Mouse (Mus musculus) adrenal gland, postnatal 25 days (tissue): ENCODE data around the gene Stub1. TPM values are rescaled to one million over a fixed set of nuclear protein-coding genes. Genes with fewer than 3 reads are reported as not detected.
A peak's percentile ranks its signal among the peaks of the same experiment; 100 is the strongest.

Experiments used
- DNase-seq: peaks from one replicate; pipeline ENCODE4 v3.0.0; 2021; ENCODE audit warnings: mixed read lengths
- total RNA-seq: library from RNA; stranded (reverse); gene quantifications from 2 replicates; pipeline ENCODE4 v1.2.3, GENCODE M21; 2021

The Stub1 gene
- total RNA-seq, 1 experiment from 2014 or later = 205 TPM

DNA sequence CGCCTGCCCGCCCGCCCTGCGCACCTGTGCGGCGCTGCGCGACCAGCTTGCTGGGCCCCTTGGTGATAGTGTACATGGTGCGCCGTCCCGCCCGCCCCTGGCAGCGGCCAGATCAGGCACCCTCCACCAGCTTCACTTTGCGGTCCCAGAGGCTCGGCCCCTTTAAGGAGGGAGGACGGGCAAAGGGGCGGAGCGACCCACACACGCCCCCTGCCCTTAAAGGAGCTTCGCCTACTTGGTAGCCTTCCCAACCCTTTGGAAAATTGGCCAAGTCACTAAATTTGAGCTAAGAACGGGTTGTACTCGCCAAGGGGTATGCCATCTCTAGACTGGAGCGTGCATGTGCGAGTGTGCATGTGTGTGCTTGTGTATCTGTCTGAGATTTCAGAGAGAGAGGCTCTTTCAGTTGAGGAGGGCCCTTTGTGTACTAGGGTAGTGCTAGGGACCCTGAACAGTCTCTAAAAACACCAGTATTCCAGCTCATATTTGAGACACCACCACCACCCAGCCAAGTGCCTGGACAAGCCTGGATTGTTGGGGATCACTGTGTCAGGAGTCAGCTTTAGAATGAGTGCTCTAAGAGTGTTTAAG lies 35.5 kb upstream of the Stub1 start, which contains the start of gene Mcrip2:
Gene Mcrip2, minus strand, starts transcription at position 164 of the 591 bp plus-strand sequence.
- DNase-seq = peak; percentile 88

DNA sequence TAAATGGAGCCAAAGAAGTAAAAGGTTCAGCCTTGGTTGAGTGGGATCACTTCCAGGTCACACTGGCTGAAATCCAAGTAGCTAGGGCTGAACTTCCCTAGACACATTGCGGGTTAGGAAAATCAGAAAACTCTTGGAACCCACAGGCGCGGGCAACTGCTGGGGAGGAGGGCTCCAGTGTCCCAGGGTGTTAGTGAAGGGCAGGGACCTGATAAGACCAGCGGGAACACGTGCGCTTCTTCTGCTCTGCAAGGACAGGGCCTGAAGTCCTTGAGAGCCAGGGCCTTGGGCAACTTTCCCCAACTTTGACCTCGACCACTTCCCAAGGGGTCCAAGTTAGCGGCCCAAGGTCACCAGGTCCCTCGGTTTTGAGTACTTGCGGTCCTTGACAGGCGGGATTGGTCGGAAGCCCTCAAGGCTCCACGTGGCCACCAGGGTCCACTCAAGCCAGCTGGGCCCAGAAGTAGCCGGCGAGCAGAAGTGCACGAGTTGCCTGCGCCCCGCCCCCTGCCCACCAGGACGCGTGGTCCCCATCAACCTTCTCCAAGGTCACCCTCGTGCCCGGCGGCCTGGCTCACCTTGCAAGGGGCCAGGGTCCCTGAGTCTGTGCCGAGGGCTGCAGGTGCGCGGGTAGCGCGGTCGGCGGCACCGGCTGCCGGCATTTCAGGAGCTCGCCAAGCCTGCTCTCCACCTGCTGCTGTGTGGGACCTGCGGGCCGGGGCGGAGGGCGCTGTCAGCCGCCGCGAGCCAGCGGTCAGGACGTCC lies 34.8 kb upstream of the Stub1 start:
- DNase-seq = peak; percentile 71

DNA sequence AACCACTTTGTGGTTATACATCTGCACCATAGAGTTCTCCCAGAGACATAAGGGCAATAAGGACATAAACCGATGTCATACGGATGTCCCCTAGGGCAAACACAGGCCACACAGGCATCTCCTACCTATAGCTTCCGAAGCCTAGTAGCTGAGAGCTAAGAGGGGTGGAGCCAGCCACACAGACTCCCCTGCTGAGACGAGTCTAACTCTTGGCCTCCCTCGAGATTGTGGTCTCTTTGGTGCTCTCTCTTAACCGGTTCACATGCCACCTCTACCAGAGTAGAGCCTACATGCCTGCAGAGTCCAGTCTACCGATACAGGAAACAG lies 34.3 kb upstream of the Stub1 start:
- no peak for DNase-seq

DNA sequence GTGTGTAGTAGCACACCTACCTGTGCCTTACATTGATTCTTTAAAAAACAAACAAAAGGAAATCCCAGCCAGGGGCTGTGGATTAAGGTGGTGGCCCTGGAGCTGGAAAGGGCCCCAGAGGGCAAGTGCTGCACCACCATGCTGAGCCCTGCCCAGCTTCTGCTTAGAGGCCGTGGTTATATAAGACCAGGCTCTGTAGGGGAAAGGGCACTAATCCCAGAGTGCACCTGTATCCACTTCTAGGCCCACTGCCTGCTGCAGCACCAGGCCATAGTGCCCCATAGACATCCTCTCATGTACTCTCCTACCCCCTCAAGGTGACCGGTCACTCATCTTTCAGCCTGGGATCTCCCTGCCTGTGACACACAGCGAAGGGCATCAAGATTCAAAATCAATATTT lies 33.0 kb upstream of the Stub1 start:
- no peak for DNase-seq

DNA sequence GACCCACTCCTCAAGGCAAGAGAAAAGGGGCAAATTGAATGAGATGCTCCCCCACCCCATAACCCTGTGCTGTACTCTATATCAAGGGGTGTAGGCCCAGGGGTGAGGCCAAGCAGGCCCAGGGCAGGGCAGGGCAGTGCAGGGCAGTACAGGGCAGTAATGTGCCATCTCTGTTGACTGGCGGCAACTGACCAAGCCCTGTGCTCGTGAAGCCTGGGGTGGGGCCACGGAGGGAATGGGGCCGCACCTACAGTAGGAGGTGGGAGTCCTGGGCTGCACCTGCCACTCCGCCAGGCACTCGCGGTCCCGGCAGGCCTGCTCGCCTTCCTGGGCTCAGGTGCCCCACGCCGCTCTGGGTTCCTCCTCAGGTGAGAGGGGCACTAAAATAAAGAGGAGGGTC lies 32.1 kb upstream of the Stub1 start:
- no peak for DNase-seq

DNA sequence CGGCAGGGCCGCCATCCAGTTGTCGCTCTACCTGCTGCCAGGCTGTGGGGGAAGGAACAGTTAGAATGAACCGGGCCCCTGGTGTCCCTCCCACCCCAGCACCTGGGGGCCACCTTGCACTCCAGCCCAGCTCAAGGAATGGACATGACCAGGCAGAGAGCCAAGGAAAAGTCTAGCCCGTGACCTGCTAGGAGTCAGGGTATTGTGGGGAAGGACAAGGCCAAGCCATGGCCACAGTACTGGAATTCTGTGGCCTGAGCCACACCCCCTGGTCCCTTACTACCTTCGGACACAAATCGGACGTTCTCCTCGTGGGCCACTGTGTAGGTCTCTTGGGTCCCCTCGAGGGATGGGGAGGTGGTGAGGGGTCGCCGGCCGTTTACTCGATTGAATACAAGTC lies 31.1 kb upstream of the Stub1 start:
- DNase-seq = no peak

DNA sequence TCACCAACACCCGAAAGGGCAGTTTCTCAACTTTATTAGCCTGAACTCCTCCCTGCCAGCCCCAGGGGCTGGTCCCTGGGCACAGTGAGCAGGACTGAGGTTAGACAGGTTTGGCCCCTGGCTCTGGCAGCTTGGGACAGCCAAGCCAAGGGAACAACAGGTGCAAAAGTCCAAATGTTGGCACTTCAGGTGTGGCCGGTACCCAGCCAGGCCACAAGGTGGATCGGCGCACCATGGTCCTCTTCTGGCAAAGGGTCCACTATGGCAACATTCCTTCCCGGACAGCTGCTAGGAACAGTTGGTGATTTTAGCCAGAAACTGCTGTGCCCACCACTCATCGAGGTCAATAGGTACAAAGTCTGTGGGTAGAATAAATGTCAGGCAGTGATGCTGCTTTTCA lies 30.5 kb upstream of the Stub1 start:
- DNase-seq = no peak

DNA sequence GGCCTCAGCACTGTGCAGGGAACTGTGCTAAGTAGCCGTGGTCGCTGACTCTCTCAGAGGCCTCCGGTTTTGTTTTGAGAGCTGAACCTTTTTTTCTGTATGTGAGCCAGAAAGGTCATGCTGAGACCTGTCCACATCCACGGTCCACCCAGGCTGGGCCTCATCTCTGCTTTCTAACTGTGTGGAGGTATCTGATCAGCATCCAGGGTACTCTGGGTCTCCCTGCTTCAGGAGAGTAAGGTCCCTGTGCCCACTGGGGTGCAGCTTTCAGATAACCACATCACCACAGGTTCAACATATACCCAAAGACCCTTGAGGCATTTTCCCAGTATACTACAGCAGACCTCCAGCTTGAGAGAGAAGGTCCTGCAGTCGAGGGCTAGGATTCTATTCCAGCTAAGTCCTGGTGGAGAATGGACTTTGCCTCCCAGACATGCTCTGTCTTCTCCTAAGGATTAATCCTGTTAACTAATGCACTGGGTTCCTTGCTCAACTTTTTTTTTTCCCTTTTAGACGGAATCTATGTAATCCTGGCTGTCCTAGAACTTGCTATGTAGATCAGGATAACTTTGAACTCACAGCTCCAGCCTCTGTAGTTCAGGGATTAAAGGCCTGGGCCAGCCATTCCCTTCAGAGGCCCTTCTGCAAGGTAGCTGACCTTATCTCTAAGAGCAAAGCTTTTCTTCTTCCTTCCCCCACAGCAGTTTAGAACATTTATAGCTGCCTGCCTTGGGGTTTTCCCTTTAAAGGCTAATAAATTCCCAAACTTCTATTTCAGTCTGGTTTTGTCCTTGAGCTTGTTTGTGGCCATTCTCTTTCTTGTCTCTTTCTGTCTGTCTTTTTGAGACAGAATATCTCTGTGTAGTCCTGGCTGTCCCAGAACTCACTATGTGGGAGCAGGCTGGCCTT lies 28.8 kb upstream of the Stub1 start:
- DNase-seq = no peak

DNA sequence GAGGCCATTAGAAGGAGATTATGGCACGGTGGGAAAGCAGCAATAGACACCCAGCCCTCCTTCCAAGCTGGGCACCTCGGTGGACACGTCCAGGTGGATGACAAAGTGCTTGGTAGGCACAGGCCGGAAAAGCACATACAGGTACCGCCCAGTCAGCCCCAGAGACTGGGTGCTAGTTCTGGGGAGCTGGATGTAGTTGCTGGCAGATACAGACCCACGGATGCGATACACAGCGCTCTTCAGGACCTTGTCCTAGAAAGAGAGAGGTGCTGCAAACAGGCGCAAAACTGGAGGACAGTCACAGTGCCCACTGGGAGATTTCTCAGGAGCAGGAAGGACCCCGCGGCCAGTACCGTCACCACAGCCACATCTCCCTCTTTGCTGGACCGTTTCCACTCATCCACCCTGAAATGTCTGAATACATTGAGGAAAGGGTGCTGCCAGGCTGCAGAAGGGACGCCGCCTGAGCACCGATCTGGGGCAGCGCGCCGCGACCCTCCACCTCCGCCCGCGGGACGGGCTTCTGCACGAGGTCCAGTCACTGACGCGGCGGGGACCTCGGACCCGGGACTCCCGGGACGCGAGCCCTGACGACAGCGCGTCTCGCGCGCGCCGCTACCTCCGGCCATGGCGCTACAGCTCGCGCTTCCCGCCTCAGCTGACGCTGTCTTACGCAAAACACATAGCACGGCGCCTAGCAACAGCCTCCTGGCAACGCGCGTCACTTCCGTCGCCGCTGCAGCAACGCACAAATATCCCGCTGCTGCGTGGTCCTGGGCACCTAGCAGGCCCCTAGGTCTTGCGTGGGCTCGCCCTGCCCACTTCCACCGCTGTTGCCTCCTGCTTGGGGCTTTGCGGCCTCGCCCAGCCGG lies 27.9 kb upstream of the Stub1 start, which contains the start of gene Wdr90:
Gene Wdr90, minus strand, starts transcription at position 670 of the 872 bp plus-strand sequence.
- DNase-seq = peak; percentile 91

DNA sequence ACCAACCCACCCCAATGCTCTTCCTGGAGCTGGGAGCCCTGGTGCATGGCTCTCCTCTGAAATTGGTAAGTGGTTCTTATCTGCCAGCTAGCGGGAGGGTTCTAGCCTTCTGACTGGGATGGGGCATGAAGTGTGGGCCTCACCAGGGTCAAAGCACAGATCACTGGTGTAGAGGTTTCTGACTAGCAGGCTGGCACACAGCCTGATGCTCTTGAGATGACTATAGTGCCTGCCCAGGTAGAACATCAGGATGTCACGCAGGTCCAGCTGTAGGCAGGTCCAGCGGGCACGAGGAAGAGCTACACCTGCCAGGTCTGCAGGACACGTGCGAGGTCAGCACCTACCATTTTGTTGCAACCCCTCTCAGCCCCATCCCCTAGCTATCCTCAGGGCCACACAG lies 27.0 kb upstream of the Stub1 start:
- DNase-seq = no peak

DNA sequence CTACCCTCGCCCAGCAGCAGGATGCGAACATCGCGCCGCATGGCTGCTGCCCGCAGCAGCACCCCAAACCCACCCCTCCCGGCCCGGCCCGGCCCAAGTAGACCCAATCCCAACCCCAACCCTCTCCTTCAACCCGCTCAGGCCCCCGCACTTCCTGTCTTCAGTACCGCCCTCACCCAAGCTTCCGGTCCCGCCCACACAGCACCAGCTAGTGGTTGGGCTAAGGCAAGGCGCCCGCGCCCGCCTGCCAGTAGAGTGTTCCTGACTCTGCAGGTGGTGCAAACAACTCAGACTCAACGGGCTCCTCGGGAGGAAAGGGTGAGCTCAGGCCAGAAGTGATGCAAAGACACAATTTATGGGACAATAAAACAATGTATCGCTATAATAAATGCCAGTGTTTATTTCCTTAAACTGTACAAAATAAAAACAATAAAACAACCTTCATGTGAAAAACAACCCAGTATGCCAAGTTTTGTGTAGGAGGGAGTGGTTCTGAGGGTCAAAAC lies 11.2 kb upstream of the Stub1 start, which contains the start of gene Rhot2:
Gene Rhot2, minus strand, starts transcription at position 456 of the 506 bp plus-strand sequence.
- peak; percentile 95 for DNase-seq

DNA sequence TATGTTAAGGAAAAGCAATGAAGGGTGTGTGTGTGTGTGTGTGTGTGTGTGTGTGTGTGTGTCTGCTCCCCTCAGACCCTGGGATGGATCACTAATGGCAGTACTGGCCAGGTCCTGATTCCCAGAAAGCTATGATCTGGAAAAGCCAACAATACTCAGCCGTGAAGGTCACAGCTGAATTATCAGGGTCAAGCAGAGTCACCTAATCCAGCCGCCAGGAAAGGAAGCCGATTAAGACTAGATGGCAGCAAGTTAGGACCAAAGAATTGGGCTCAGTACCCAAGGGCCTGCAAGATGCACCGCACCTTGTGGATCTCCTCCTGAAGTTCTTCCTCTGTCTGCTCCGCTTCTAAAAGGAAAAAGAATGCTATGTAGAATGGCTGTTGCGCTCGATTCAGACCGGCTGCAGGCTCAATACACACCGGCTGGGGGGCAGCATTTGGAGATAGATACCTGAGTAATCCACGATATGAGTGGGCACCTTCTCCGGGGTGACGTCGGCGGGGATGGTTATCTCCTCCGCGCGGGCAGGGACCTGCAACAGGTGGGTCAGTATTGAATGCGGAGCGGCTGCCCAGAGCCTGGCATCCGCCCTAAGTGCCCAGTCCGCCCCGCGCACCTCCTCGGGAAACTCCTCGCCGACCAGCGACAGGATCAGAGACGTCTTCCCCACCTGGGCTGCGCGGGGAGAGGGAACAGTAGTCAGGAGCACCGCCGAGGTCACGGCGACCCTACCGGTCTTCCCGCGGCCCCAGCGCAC lies 10.6 kb upstream of the Stub1 start:
- DNase-seq = no peak

DNA sequence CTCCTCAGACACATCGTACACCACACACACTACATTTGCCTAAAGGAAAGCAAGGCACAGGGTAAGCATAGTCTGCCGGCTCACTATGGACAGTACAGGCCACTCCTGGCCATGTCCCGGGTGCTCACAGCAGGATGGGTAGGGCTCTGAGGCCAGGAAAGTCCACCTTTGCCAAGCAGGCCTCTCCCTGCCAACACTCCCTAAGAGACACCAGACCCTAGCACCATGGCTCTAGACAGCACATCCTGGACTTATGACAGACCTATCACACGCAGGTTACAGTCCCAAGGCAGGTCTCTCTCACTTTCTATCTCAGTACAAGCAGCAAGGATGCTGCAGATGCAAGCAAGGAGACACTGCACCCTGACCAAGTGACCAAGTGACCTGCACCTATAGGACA lies 9.9 kb upstream of the Stub1 start:
- no peak for DNase-seq

DNA sequence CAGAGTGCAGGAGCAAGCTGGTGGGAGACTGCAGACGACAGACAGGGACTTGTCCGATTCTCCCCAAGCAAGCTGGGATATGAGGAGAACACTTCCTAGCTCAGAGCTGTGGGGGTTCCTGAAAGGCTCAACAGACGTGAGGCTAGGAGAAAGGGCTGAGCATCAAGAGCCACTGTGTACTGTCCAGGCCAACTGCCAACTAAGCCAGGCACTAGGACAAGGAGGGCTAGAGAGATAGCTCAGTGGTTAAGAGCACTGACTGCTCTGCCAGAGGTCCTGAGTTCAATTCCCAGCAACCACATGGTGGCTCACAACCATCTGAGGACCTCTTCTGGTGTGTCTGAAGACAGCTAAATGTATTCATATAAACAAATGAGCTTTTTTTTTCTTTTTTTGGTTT lies 9.3 kb upstream of the Stub1 start:
- no peak for DNase-seq

DNA sequence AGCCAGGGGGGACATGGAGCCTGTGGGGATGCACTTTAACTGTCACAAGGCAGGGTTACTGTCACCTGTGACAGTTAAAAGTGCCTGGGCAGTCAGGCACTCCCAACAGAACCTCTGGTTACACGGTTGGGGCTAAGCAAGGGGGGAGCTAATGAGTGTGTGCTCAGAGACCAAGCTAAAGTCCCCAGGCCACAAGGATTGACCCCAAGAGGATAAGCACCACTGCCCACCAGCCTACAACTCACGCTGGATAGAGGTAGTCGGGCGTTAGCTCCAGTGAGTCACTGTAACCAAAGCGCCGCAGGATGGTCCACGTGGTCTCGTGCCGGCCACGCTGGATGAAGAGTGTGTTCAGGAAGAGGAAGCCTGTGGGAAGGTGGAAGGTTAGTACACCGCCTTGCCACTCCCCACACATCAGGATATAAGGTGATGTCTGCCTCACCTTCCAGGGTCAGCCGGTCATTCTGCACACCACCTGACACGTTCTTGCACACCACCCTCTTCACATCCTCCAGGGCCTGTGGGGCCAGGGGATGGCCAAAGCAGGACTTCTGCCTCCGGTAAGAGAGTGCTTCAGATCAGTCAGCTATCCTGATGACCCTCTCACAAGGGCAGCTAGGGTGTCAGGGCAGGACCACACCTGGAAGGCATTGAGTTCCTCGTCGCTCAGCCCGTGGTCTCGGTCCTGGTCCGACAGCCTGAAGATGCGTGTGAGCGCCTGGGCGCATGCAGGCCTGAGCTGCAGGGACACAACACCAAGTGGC lies 8.1 kb upstream of the Stub1 start, which contains the start of gene Gm20683:
Gene Gm20683, minus strand, starts transcription at position 647 of the 764 bp plus-strand sequence.
- no peak for DNase-seq

DNA sequence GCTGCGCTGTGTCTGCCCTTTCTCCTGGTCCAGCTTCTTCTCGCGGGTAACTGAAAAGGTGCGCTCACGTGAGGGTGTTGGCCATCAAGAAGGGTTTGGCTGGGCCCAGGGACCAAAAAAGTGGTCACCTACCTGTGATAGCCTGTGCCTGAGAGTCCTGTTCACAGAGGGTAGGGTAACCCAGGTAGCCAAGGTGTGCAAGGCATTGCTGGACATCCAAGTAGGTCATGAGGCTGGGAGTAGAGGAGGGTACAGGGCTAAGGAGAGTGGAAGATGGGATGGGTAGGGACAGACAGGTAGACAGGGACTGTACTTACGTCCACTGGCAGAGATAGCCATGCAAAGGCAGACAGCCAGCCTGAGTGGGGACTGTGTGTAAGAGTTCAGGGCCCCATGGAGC lies 7.3 kb upstream of the Stub1 start:
- DNase-seq = no peak

DNA sequence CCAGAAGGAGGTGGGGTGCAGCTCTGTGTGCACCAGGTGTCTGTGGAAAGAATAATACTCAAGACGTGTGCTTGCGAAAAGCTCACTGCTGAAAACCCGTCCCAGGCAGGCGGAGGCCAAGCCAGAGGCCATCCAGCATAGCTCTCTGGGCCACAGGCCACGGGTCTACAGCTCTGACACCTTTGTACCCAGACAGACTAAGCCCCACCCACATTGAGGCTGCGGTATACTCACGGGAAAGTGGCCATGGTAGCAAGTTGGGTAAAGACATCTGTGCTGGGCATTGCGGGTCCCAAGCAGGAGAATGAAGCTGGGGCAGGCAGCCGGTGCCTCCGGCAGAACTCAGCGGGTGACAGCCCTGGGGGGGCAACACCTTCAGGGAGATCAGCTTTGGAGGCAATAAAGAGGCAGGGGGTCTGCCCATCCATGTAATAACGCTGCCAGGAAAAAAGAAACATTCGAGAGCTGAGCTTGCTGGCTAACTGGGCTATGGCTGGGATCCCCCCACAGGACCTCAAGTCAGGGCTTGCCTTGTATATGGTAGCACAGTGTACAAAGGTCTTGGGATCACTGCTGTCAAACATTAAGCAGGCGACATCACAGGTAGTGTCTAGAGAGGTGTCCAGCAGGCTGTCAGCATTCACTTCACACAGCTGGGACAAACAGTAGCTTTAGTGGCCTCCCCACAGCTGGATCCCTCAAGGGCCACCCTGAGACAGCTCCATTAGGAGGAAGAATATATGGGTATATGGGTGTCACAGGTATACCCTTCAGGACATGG lies 6.4 kb upstream of the Stub1 start:
- no peak for DNase-seq

DNA sequence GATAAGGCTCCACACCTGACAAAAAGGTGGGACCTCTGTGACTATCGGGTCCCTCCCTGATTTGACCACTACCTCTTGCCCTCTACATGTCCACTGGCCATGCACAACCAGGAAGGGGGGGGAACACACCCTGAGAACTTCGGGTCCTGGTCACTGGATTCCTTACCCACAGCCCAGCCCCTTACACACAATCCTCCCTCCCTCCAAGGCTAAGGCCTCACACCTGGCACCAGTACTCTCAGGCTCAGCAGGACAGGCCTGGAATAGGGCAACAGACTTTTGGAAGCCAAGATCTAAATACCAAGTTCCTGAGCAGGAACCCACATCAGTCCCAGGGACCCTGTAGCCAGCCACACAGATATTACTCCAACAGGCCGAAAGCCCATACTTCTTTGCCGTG lies 5.7 kb upstream of the Stub1 start:
- no peak for DNase-seq

DNA sequence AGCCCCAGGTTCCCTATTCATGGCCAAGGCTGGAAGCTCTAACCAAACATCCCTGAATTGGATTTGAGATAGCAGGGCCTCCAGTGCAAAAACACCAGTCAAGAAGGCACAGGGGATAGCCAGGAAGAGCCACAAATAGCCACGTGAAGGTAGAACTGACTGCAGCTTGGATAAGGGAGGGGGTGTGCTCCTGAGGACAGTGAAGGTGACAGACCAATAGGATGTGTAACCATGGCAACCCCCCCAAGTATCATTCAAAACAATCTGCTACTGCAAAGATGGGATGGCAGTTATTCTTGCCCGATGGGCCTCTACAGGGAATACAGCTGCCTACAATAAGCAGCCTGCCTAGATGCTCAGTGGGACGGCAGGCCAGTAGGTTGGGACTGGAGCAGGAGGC lies 4.3 kb upstream of the Stub1 start:
- DNase-seq = no peak
